Mouse (Mus musculus) C2C12 (cell line): ENCODE data around the gene Serpinb13.

Experiments
- CEBPB ChIP-seq: IDR thresholded peaks from one replicate; pipeline ENCODE4 v1.6.1; 2011; ENCODE audit warnings: low read depth, mild to moderate bottlenecking, control low read depth, moderate library complexity
- CTCF ChIP-seq: IDR thresholded peaks from one replicate; pipeline ENCODE4 v1.5.1; 2011; ENCODE audit not compliant: control insufficient read depth, insufficient read depth, insufficient read length
- MAX ChIP-seq: IDR thresholded peaks from one replicate; pipeline ENCODE4 v1.6.1; 2011; ENCODE audit warnings: mild to moderate bottlenecking, control low read depth
- USF1 ChIP-seq: IDR thresholded peaks from one replicate; pipeline ENCODE4 v1.6.1; 2011; ENCODE audit warnings: low read depth, mild to moderate bottlenecking, control low read depth, moderate library complexity

- TF ChIP-seq CTCF (no peak), CEBPB (no peak), MAX (no peak), USF1 (no peak)
Observed at GRCm38 (mm10) chr1:106983092-106983491, 2.3 kb downstream of the Serpinb13 start.
